Comparison of ENCODE assay signal across 19 mouse cellular contexts in the genomic region with DNA sequence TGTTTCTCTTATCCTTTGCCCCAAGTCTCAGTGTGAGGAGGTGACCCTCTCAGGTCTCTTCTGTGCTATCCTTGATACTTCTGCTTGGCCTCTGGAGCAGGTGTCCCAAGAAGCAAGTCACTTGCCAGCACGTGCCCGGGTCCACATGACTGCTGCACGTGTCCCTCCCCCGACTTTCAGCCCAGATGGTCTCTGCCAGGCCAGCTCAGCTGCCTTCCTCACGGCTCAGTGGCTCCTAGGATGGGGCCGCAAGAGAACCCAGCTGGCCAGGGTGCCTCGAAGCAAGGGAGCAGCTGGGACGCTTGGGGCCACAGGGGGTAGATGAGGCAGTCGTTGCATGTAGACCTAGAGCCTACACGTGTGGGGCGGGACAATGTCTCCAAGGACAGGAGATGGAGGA. TPM values are rescaled to one million over a fixed set of nuclear protein-coding genes. Genes with fewer than 3 reads are reported as not detected.
A peak's percentile ranks its signal among the peaks of the same experiment; 100 is the strongest.
DNase-seq lines count a peak whose midpoint lies in the region; ATAC-seq and TF ChIP-seq lines count a peak whose summit lies in the region.
"Had no signal": no experiment of that assay in that cellular context is flagged by ENCODE, and none has a peak within 500 bp of the region (broad histone marks: within the 10 kb centered on the region; RNA-seq: fewer than 3 reads in every experiment).

No protein-coding gene starts in this region.

- H3K27ac ChIP-seq in hindbrain, postnatal 0 days = no peak overlapping the region
- no peak overlapping the region for H3K27ac ChIP-seq in hindbrain, embryonic 14.5 days
- no peak overlapping the region for H3K27ac ChIP-seq in CH12.LX (ENCODE audit: insufficient read depth, low read depth)
- H3K27ac ChIP-seq: embryonic facial prominence, embryonic 12.5 days; forebrain, embryonic 15.5 days; heart, embryonic 13.5 days; hindbrain, embryonic 13.5 days had no signal

- no peak overlapping the region for H3K4me3 ChIP-seq in hindbrain, postnatal 0 days (ENCODE audit: low read length)
- no peak overlapping the region for H3K4me3 ChIP-seq in hindbrain, embryonic 14.5 days (replicated peaks; ENCODE audit: low read length)
- no peak overlapping the region for H3K4me3 ChIP-seq in CH12.LX (replicated peaks in 1 of 3; ENCODE audit: low read depth in 2 of 3, low read length in 2 of 3, poor library complexity in 1 of 3)
- H3K4me3 ChIP-seq: embryonic facial prominence, embryonic 12.5 days; forebrain, embryonic 15.5 days; heart, embryonic 13.5 days; hindbrain, embryonic 13.5 days had no signal

- H3K79me2 ChIP-seq in CH12.LX (replicated peaks; ENCODE audit: control insufficient read depth, extremely low read depth, insufficient read depth, poor library complexity, severe bottlenecking) = no peaks in the 10 kb centered on the region

- DNase-seq in hindbrain, postnatal 0 days (ENCODE audit: low spot score) = peak; percentile 39
- no peak for DNase-seq in hindbrain, embryonic 14.5 days (ENCODE audit: low spot score)
- peak; percentile 44 to 61 for DNase-seq in kidney, postnatal 4 days
- no peak for DNase-seq in kidney, adult 9 months
- DNase-seq in A20 (ENCODE audit: low read depth, low spot score) (peak; percentile 59), CH12.LX (ENCODE audit: extremely low read depth) (no peak)
- no peak for DNase-seq in ovary, adult 18-20 months (ENCODE audit: low spot score)
- DNase-seq: adrenal gland, postnatal 14 days; B cell, adult 2 months; cerebellum, adult 18-20 months; cerebellum, postnatal 25 days; heart, adult 11 months; heart, postnatal 4 days had no signal

- dilution Hi-C loops in CH12.LX (cut with MboI; ENCODE audit: extremely low pct_ligation_motif_present, extremely low pct_unique_long_range_greater_than_20kb, low sequenced_read_pairs) = no loop called here

- peaks cover 21% of the 10 kb centered on the region for H3K4me1 ChIP-seq in hindbrain, postnatal 0 days (ENCODE audit: insufficient read depth, low read length)
- peaks cover 13% of the 10 kb centered on the region; the same call in 1 of the 2 replicates for H3K4me1 ChIP-seq in hindbrain, embryonic 14.5 days (replicated peaks; ENCODE audit: control insufficient read depth, insufficient read depth, low read length)
- H3K4me1 ChIP-seq in CH12.LX (ENCODE audit: control insufficient read depth in 1 of 2, insufficient read depth in 2 of 2) = peaks cover 0 to 10% of the 10 kb centered on the region in 2 experiments; a peak in 2 of 4 replicates
- H3K4me1 ChIP-seq: embryonic facial prominence, embryonic 12.5 days had no signal

- no peak overlapping the region for H3K4me2 ChIP-seq in hindbrain, postnatal 0 days (ENCODE audit: low read depth, low read length)
- no peak overlapping the region for H3K4me2 ChIP-seq in hindbrain, embryonic 14.5 days (replicated peaks)
- H3K4me2 ChIP-seq in CH12.LX (ENCODE audit: insufficient read depth, low read depth, poor library complexity, severe bottlenecking) = no peak overlapping the region
- H3K4me2 ChIP-seq: embryonic facial prominence, embryonic 12.5 days; forebrain, embryonic 15.5 days; heart, embryonic 13.5 days; hindbrain, embryonic 13.5 days had no signal

- WGBS in hindbrain, postnatal 0 days = 40% methylated on average over 11 of the region's 11 CpGs
- 44% methylated on average over 11 of the region's 11 CpGs for WGBS in hindbrain, embryonic 14.5 days

- TF ChIP-seq RAD21 in CH12.LX (IDR thresholded peaks at IDR 0.05; ENCODE audit: low read depth, low read length) = no peak

- TF ChIP-seq EP300 in CH12.LX (IDR thresholded peaks at IDR 0.05; ENCODE audit: low read length) = no peak

- no peak for TF ChIP-seq POLR2A in CH12.LX (IDR thresholded peaks at IDR 0.05; ENCODE audit: low read depth, low read length)

- in situ Hi-C loops in CH12.LX (cut with MboI; ENCODE audit: low pct_ligation_motif_present, low pct_unique_long_range_greater_than_20kb, low sequenced_read_pairs) = loop anchor here (25.0 kb wide), 1 partner anchor 242 kb away; no protein-coding TSS in a partner anchor

- TF ChIP-seq CTCF in hindbrain, postnatal 0 days (IDR thresholded peaks at IDR 0.05; ENCODE audit: low read depth) = no peak
- no peak for TF ChIP-seq CTCF in CH12.LX (conservative IDR thresholded peaks at IDR 0.05 in 1 of 2, IDR thresholded peaks at IDR 0.05 in 1 of 2; ENCODE audit: low read depth in 2 of 2, low read length in 2 of 2)

- no peaks in the 10 kb centered on the region for H3K27me3 ChIP-seq in hindbrain, postnatal 0 days (ENCODE audit: insufficient read depth, low read length)
- no peaks in the 10 kb centered on the region for H3K27me3 ChIP-seq in hindbrain, embryonic 14.5 days (ENCODE audit: control insufficient read depth, insufficient read depth, low read length)
- no peaks in the 10 kb centered on the region for H3K27me3 ChIP-seq in CH12.LX (replicated peaks)
- H3K27me3 ChIP-seq: embryonic facial prominence, embryonic 12.5 days; forebrain, embryonic 15.5 days had no signal

- no peak for ATAC-seq in hindbrain, postnatal 0 days
- no peak for ATAC-seq in hindbrain, embryonic 14.5 days (ENCODE audit: low FRiP score)
- ATAC-seq: CD4-positive, CD25-positive, alpha-beta regulatory T cell, adult 4 months; forebrain, embryonic 15.5 days; inflammation-experienced regulatory T-cells, adult 6 months had no signal

- H3K36me3 ChIP-seq in hindbrain, postnatal 0 days (ENCODE audit: insufficient read depth, low read length) = no peaks in the 10 kb centered on the region; the same call in 1 of the 2 replicates
- H3K36me3 ChIP-seq in hindbrain, embryonic 14.5 days (replicated peaks; ENCODE audit: control insufficient read depth, insufficient read depth) = no peaks in the 10 kb centered on the region
- peaks cover 27 to 86% of the 10 kb centered on the region in 2 experiments for H3K36me3 ChIP-seq in CH12.LX (replicated peaks in 1 of 2; ENCODE audit: control insufficient read depth in 1 of 2, insufficient read depth in 1 of 2, low read length in 1 of 2)
- H3K36me3 ChIP-seq: forebrain, embryonic 15.5 days; hindbrain, embryonic 13.5 days had no signal

- no peak overlapping the region for H3K9ac ChIP-seq in hindbrain, postnatal 0 days (replicated peaks; ENCODE audit: low read length)
- no peak overlapping the region for H3K9ac ChIP-seq in hindbrain, embryonic 14.5 days
- H3K9ac ChIP-seq in CH12.LX (ENCODE audit: insufficient read depth, low read depth) = no peak overlapping the region
- H3K9ac ChIP-seq: embryonic facial prominence, embryonic 12.5 days; forebrain, embryonic 15.5 days; heart, embryonic 13.5 days; hindbrain, embryonic 13.5 days had no signal

- no peaks in the 10 kb centered on the region for H3K9me3 ChIP-seq in hindbrain, postnatal 0 days (ENCODE audit: low read length)
- no peaks in the 10 kb centered on the region for H3K9me3 ChIP-seq in hindbrain, embryonic 14.5 days (ENCODE audit: control insufficient read depth, low read length)
- H3K9me3 ChIP-seq in CH12.LX (replicated peaks; ENCODE audit: low read length) = no peaks in the 10 kb centered on the region
- H3K9me3 ChIP-seq: embryonic facial prominence, embryonic 12.5 days; forebrain, embryonic 15.5 days; heart, embryonic 13.5 days; hindbrain, embryonic 13.5 days had no signal

TF ChIP-seq in CH12.LX, 34 proteins besides CTCF, POLR2A, EP300 and RAD21:
- no peak for TF ChIP-seq TCF12 (IDR thresholded peaks at IDR 0.05; ENCODE audit: low read depth, low read length)
- 0 out of 2 replicates have a peak, but pooled peaks have one; percentile 22 for TF ChIP-seq BHLHE40 (IDR thresholded peaks at IDR 0.05; ENCODE audit: low read depth, low read length)
- no peak for TF ChIP-seq NELFE (IDR thresholded peaks at IDR 0.05; ENCODE audit: low read depth, low read length)

RNA-seq across cellular contexts. Expression of gene Slc6a9, which starts 11.0 kb away (rescaled TPM):
- 107 and 132 TPM in 2 replicates for total RNA-seq in hindbrain, postnatal 0 days (2014; rRNA removed)
- 79.7 and 82.9 TPM in 2 replicates for polyA plus RNA-seq in hindbrain, postnatal 0 days (2015; fragmentation: Nextera tagmentation; extraction: Ambion mirVana)
- polyA plus RNA-seq in hindbrain, embryonic 14.5 days (2014; fragmentation: Nextera tagmentation; extraction: Ambion mirVana) = 33.7 and 37.1 TPM in 2 replicates
- total RNA-seq in CH12.LX (2012; rRNA removed) = 3.9 and 15.6 TPM in 2 replicates
- total RNA-seq in CH12.LX (2014; rRNA removed) = 1.8 and 4.0 TPM in 2 replicates
- 7.8 and 9.1 TPM in 2 replicates for polyA plus RNA-seq in CH12.LX (2012; ENCODE audit: insufficient read length, low read depth)
- polyA plus RNA-seq: inflammation-experienced regulatory T-cells, adult 6 months had no signal

RNA-seq across cellular contexts. Expression of gene Ccdc24, which starts 27.0 kb away (rescaled TPM):
- total RNA-seq in hindbrain, postnatal 0 days (2014; rRNA removed) = 2.0 and 3.4 TPM in 2 replicates
- 1.7 and 2.2 TPM in 2 replicates for polyA plus RNA-seq in hindbrain, postnatal 0 days (2015; fragmentation: Nextera tagmentation; extraction: Ambion mirVana)
- polyA plus RNA-seq in hindbrain, embryonic 14.5 days (2014; fragmentation: Nextera tagmentation; extraction: Ambion mirVana) = 2.5 and 3.9 TPM in 2 replicates
- total RNA-seq in CH12.LX (2012; rRNA removed) (0.46 and 0.93 TPM in 2 replicates), CH12.LX (2014; rRNA removed) (not detected in 2 replicates)
- polyA plus RNA-seq in CH12.LX (2012; ENCODE audit: insufficient read length, low read depth) = 0.40 and 0.81 TPM in 2 replicates
- polyA plus RNA-seq: CD4-positive, CD25-positive, alpha-beta regulatory T cell, adult 4 months; inflammation-experienced regulatory T-cells, adult 6 months had no signal

RNA-seq across cellular contexts. Expression of gene B4galt2, which starts 38.0 kb away (rescaled TPM):
- 286 and 304 TPM in 2 replicates for total RNA-seq in hindbrain, postnatal 0 days (2014; rRNA removed)
- 71.5 and 77.0 TPM in 2 replicates for polyA plus RNA-seq in hindbrain, postnatal 0 days (2015; fragmentation: Nextera tagmentation; extraction: Ambion mirVana)
- polyA plus RNA-seq in hindbrain, embryonic 14.5 days (2014; fragmentation: Nextera tagmentation; extraction: Ambion mirVana) = 78.0 and 81.4 TPM in 2 replicates
- total RNA-seq in CH12.LX (2012; rRNA removed) (0.25 and 0.29 TPM in 2 replicates), CH12.LX (2014; rRNA removed) (not detected in 2 replicates)
- polyA plus RNA-seq in CH12.LX (2012; ENCODE audit: insufficient read length, low read depth) = 0.14 and 0.22 TPM in 2 replicates
- polyA plus RNA-seq: CD4-positive, CD25-positive, alpha-beta regulatory T cell, adult 4 months; inflammation-experienced regulatory T-cells, adult 6 months had no signal

RNA-seq across cellular contexts. Expression of gene Atp6v0b, which starts 41.8 kb away (rescaled TPM):
- 579 and 615 TPM in 2 replicates for total RNA-seq in hindbrain, postnatal 0 days (2014; rRNA removed)
- polyA plus RNA-seq in hindbrain, postnatal 0 days (2015; fragmentation: Nextera tagmentation; extraction: Ambion mirVana) = 637 and 643 TPM in 2 replicates
- 589 and 599 TPM in 2 replicates for polyA plus RNA-seq in hindbrain, embryonic 14.5 days (2014; fragmentation: Nextera tagmentation; extraction: Ambion mirVana)
- 169 and 186 TPM in 2 replicates for total RNA-seq in CH12.LX (2012; rRNA removed)
- 165 and 176 TPM in 2 replicates for total RNA-seq in CH12.LX (2014; rRNA removed)
- polyA plus RNA-seq in CH12.LX (2012; ENCODE audit: insufficient read length, low read depth) = 189 and 202 TPM in 2 replicates

RNA-seq across cellular contexts. Expression of gene Dph2, which starts 46.5 kb away (rescaled TPM):
- total RNA-seq in hindbrain, postnatal 0 days (2014; rRNA removed) = 21.2 and 24.8 TPM in 2 replicates
- polyA plus RNA-seq in hindbrain, postnatal 0 days (2015; fragmentation: Nextera tagmentation; extraction: Ambion mirVana) = 13.5 and 14.1 TPM in 2 replicates
- polyA plus RNA-seq in hindbrain, embryonic 14.5 days (2014; fragmentation: Nextera tagmentation; extraction: Ambion mirVana) = 22.9 and 25.1 TPM in 2 replicates
- total RNA-seq in CH12.LX (2012; rRNA removed) (19.8 and 25.8 TPM in 2 replicates), CH12.LX (2014; rRNA removed) (20.9 and 21.5 TPM in 2 replicates)
- polyA plus RNA-seq in CH12.LX (2012; ENCODE audit: insufficient read length, low read depth) = 15.2 and 20.8 TPM in 2 replicates

Comparison
In these comparisons a context has a peak if more than half of its experiments do, and no peak if none do; other contexts are left out.
1. DNase-seq: peak in hindbrain, postnatal 0 days (single experiment), kidney, postnatal 4 days (2 of 2) and A20 (single experiment); none in hindbrain, embryonic 14.5 days (single experiment), kidney, adult 9 months (single experiment), CH12.LX (single experiment) and ovary, adult 18-20 months (single experiment).
2. RNA of gene B4galt2, which starts 38.0 kb away (polyA plus RNA-seq): 78.0 to 81.4 TPM in hindbrain, embryonic 14.5 days and 71.5 to 77.0 TPM in hindbrain, postnatal 0 days; 0.14 to 0.22 TPM in CH12.LX; every median in the first group is over 10 times any median in the second.